ENCODE assay signal across 8 mouse cellular contexts in genomic region chr7:105743926-105744590, GRCm38 (mm10). TPM values are rescaled to one million over a fixed set of nuclear protein-coding genes. Genes with fewer than 3 reads are reported as not detected.
DNase-seq lines count a peak whose midpoint lies in the region; ATAC-seq and TF ChIP-seq lines count a peak whose summit lies in the region.

TSS of gene Taf10 (minus strand) at chr7:105744361.

- peak; percentile 44 for TF ChIP-seq CTCF in gastrocnemius, adult 2 months (IDR thresholded peaks at IDR 0.05)

- peak within 1 kb of the TSS; percentile 90 for H3K27ac ChIP-seq in gastrocnemius, adult 2 months
- H3K27ac ChIP-seq in hindbrain, embryonic 16.5 days (ENCODE audit: low read depth, low read length): peak within 1 kb of the TSS; percentile 84

- peak within 1 kb of the TSS; percentile 90 for H3K4me2 ChIP-seq in hindbrain, embryonic 16.5 days (ENCODE audit: low read length)

- intact Hi-C loops in gastrocnemius, adult 2 months (cut with DNase I): no loop called here

- under 1% methylated on average over 61 of the region's 67 CpGs for WGBS in hindbrain, embryonic 16.5 days

- peak; percentile 100 for ATAC-seq in activated CD4-positive, CD25-positive, alpha-beta regulatory T cell, adult 4 months
- peak; percentile 97 for ATAC-seq in hindbrain, embryonic 16.5 days
- ATAC-seq in megakaryocyte, adult 5-6 weeks (ENCODE audit: poor library complexity, severe bottlenecking): peak; percentile 90

- H3K4me3 ChIP-seq in gastrocnemius, adult 2 months: peak within 1 kb of the TSS; percentile 90
- peak within 1 kb of the TSS; percentile 97 for H3K4me3 ChIP-seq in hindbrain, embryonic 16.5 days (ENCODE audit: low read length)

- peaks cover 26% of the 10 kb centered on the region for H3K36me3 ChIP-seq in hindbrain, embryonic 16.5 days (ENCODE audit: control insufficient read depth, insufficient read depth, low read length)

- peak within 1 kb of the TSS; percentile 92 for H3K9ac ChIP-seq in hindbrain, embryonic 16.5 days (ENCODE audit: low read depth, low read length)

- peaks cover 7% of the 10 kb centered on the region for H3K4me1 ChIP-seq in hindbrain, embryonic 16.5 days (ENCODE audit: control insufficient read depth, insufficient read depth, low read depth, low read length)

- H3K9me3 ChIP-seq in hindbrain, embryonic 16.5 days (ENCODE audit: control insufficient read depth, low read length): no peaks in the 10 kb centered on the region

- no peaks in the 10 kb centered on the region for H3K27me3 ChIP-seq in hindbrain, embryonic 16.5 days (replicated peaks; ENCODE audit: control insufficient read depth, insufficient read depth, low read length)

- peak; percentile 60 to 83 for DNase-seq in cerebellum, postnatal 4 days (ENCODE audit: low spot score in 2 of 2)
- peak; percentile 90 for DNase-seq in gastrocnemius, adult 2 months
- peak; percentile 69 to 86 for DNase-seq in left cerebral cortex, adult 8-10 months (ENCODE audit: low spot score in 2 of 2)
- DNase-seq in right cerebral cortex, adult 18-20 months: peak; percentile 92
- DNase-seq in urinary bladder, adult 2 months (ENCODE audit: low spot score): peak; percentile 79

RNA-seq across cellular contexts. Expression of gene Taf10, which starts in this region (rescaled TPM):
- polyA plus RNA-seq in activated CD4-positive, CD25-positive, alpha-beta regulatory T cell, adult 4 months (2017; shearing (Covaris generic)): 10 to 100 TPM; 11.5 to 16.1 TPM
- total RNA-seq in gastrocnemius, adult 2 months (2021): 100 to 1,000 TPM in 1 of 2 experiments, 10 to 100 TPM in 1; 78.6 to 100 TPM
- 87.5 and 91.0 TPM in 2 replicates for polyA plus RNA-seq in hindbrain, embryonic 16.5 days (2015; fragmentation: Nextera tagmentation; extraction: Ambion mirVana)
- 100 to 1,000 TPM in 3 of 4 experiments, 10 to 100 TPM in 1; 97.4 to 118 (median 113) TPM for total RNA-seq in left cerebral cortex, adult 8-10 months (2022)
- 259 and 284 TPM in 2 replicates for total RNA-seq in megakaryocyte, adult 5-6 weeks (2015)
- 129 and 148 TPM in 2 replicates for total RNA-seq in megakaryocyte, adult 5-6 weeks (2017)
- 150 and 171 TPM in 2 replicates for polyA plus RNA-seq in urinary bladder, adult 2 months (2012; rRNA removed)

Comparison
In these comparisons a context has a peak if more than half of its experiments do, and no peak if none do; other contexts are left out.
1. Peak in every context shown above with its lines: DNase-seq, ATAC-seq, H3K4me3 ChIP-seq and H3K27ac ChIP-seq.